Mouse (Mus musculus) heart, embryonic 15.5 days (tissue): ENCODE results near the gene Tmem127. TPM values are rescaled to one million over a fixed set of nuclear protein-coding genes. Genes with fewer than 3 reads are reported as not detected.
"Not testable (repeated sequence)": the region's sequence is repeated elsewhere in the genome, so short reads cannot be mapped to it uniquely, and the experiment has no call there.

ENCODE experiments used
- ATAC-seq: fragments of 200-750 bp; cut with Nextera tagmentation; replicated peaks from 2 replicates; pipeline ENCODE4 v1.8.0; 2017; ENCODE audit warnings: low read depth, moderate TSS enrichment; ENCODE audit not compliant: insufficient number of reproducible peaks, insufficient read depth, low FRiP score
- H3K27ac ChIP-seq: fragments of 300-500 bp; sonication (generic); 2 replicates; pipeline ENCODE4 v1.5.1; 2015; ENCODE audit warnings: mild to moderate bottlenecking, inconsistent platforms
- H3K27me3 ChIP-seq: fragments of 300-500 bp; sonication (generic); 2 replicates; pipeline ENCODE4 v1.6.1; 2015; ENCODE audit warnings: inconsistent platforms
- H3K36me3 ChIP-seq: fragments of 300-500 bp; sonication (generic); 2 replicates; pipeline ENCODE4 v1.6.1; 2015; ENCODE audit warnings: mild to moderate bottlenecking, inconsistent platforms
- H3K4me1 ChIP-seq: fragments of 300-500 bp; sonication (generic); replicated peaks from 2 replicates; pipeline ENCODE4 v1.6.1; 2015; ENCODE audit warnings: inconsistent platforms
- H3K4me2 ChIP-seq: fragments of 300-500 bp; sonication (generic); 2 replicates; pipeline ENCODE4 v1.6.1; 2015; ENCODE audit warnings: inconsistent platforms, mild to moderate bottlenecking, moderate library complexity
- H3K4me3 ChIP-seq: fragments of 300-500 bp; sonication (generic); 2 replicates; pipeline ENCODE4 v1.5.1; 2015; ENCODE audit warnings: mild to moderate bottlenecking, inconsistent platforms
- H3K9ac ChIP-seq: fragments of 300-500 bp; sonication (generic); 2 replicates; pipeline ENCODE4 v1.6.1; 2015; ENCODE audit warnings: mild to moderate bottlenecking, inconsistent platforms
- H3K9me3 ChIP-seq: fragments of 300-500 bp; sonication (generic); replicated peaks from 2 replicates; pipeline ENCODE4 v1.6.1; 2016; ENCODE audit warnings: inconsistent platforms
- WGBS: fragments of 180-500 bp; shearing (Covaris S2); methylation state at CpG from one replicate; pipeline ENCODE4 v1.1.7; 2015; ENCODE audit warnings: mixed read lengths; 5-methylcytosine and 5-hydroxymethylcytosine counted together
- polyA plus RNA-seq: library from polyadenylated mRNA; unstranded; fragments of >200 nt; fragmentation: Nextera tagmentation; extraction: Ambion mirVana; gene quantifications from 2 replicates; pipeline ENCODE4 v1.2.1, GENCODE M21; 2015

Gene Tmem127
- 22.0 and 25.9 TPM in 2 replicates for polyA plus RNA-seq

GRCm38 (mm10) chr2:127247592-127248333 is at the start of gene Tmem127, which contains the start of gene Ciao1:
TSS of gene Tmem127 (plus strand) at chr2:127247908.
TSS of gene Ciao1 (minus strand) at chr2:127247816.
- Histone ChIP-seq H3K27me3 (no peaks in the 10 kb centered on the region), H3K4me2 (peak within 1 kb of the TSS; percentile 96), H3K27ac (peak within 1 kb of the TSS; percentile 82), H3K9ac (peak within 1 kb of the TSS; percentile 93), H3K36me3 (peaks cover 32% of the 10 kb centered on the region), H3K9me3 (no peaks in the 10 kb centered on the region), H3K4me1 (peaks cover 45% of the 10 kb centered on the region), H3K4me3 (peak within 1 kb of the TSS; percentile 97)
- whole genome bisulfite sequencing: under 1% methylated on average over 53 of the region's 53 CpGs
- peak; percentile 98 for ATAC-seq

GRCm38 (mm10) chr2:127204932-127205331 is 42.8 kb upstream of the Tmem127 start:
- Histone ChIP-seq H3K27me3 (no peaks in the 10 kb centered on the region), H3K9me3 (no peaks in the 10 kb centered on the region), H3K4me3 (no peak overlapping the region), H3K9ac (no peak overlapping the region), H3K36me3 (peaks cover 4% of the 10 kb centered on the region), H3K27ac (no peak overlapping the region), H3K4me2 (no peak overlapping the region), H3K4me1 (peaks cover 9% of the 10 kb centered on the region)
- WGBS: 31% methylated on average over 3 of the region's 3 CpGs
- ATAC-seq: no peak

DNA sequence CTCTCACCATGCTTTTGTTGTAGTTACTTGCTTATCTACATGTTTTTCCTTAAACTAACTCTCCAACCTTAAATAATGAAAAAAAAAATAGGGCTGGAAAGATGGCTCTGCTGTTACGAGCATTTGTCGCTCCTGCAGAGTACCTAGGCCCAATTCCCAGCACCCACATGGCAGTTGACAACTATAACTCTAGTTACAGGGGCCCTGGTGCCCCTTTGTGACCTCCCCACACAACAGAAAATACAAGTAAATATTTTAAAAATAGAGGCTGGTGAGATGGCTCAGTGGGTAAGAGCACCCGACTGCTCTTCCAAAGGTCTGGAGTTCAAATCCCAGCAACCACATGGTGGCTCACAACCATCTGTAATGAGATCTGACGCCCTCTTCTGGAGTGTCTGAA is 41.8 kb upstream of the Tmem127 start:
- not testable (repeated sequence) for H3K27me3 ChIP-seq, H3K27ac ChIP-seq, H3K4me2 ChIP-seq, H3K36me3 ChIP-seq, H3K4me3 ChIP-seq, H3K9ac ChIP-seq, H3K9me3 ChIP-seq, H3K4me1 ChIP-seq, ATAC-seq
- 84% methylated on average over 4 of the region's 4 CpGs for WGBS

GRCm38 (mm10) chr2:127206916-127207315 is 40.8 kb upstream of the Tmem127 start:
- Histone ChIP-seq H3K9me3 (no peaks in the 10 kb centered on the region), H3K4me2 (no peak overlapping the region)
- 94% methylated on average over 2 of the region's 2 CpGs for WGBS

DNA sequence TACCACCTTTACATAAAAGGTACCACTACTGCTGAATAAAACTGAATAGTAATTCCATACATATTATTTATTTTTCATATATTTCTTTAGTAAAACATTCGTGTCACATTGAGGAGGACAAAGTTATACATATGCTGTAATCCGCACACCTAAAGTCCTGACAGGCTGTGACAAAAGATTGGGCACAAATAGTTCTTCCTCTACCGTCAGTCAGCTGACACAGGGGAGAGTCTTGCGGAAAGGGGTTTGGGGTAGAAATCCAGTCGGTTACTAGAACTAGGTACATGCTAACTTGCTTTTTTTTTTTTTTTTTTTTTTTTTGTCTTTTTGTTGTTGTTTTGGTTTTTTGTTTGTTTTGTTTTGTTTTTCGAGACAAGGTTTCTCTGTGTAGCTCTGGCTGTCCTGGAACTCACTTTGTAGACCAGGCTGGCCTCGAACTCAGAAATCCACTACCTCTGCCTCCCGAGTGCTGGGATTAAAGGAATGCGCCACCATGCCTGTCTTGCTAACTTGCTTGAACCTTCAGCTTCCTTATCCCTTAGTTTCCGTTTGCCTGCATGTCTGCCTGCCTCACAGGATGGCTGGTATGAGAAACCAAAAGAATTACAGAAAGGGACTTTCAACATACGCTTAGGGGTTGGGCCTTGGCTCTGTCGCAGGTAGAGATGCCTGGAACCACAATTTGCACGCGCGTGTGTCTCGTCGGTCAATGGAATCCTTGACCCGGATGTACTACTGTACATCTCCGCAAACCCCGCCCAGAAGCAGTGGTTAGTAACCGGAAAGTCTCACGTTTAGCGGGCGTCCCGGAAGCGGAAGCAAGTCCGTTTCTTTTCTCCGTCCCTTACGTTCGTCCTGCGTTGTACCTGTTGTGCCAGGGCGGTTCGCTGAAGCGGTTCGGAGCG is 39.9 kb upstream of the Tmem127 start, which contains the start of the genes 1810024B03Rik and Snrnp200:
TSS of gene 1810024B03Rik (minus strand) at position 734 of the 905 bp plus-strand sequence.
TSS of gene Snrnp200 (plus strand) at position 840 of the 905 bp plus-strand sequence.
- Histone ChIP-seq H3K27me3 (no peaks in the 10 kb centered on the region), H3K27ac (peak within 1 kb of the TSS; percentile 71), H3K4me1 (peaks cover 9% of the 10 kb centered on the region), H3K36me3 (peaks cover 24% of the 10 kb centered on the region), H3K9me3 (no peaks in the 10 kb centered on the region), H3K4me3 (peak within 1 kb of the TSS; percentile 86), H3K4me2 (peak within 1 kb of the TSS; percentile 66), H3K9ac (peak within 1 kb of the TSS; percentile 78)
- WGBS: 10% methylated on average over 36 of the region's 36 CpGs
- peak; percentile 98 for ATAC-seq

More at GRCm38 (mm10) chr2:127206916-127207315, 40.8 kb upstream of the Tmem127 start:
- Histone ChIP-seq H3K9ac (no peak overlapping the region), H3K27me3 (no peaks in the 10 kb centered on the region), H3K36me3 (peaks cover 17% of the 10 kb centered on the region), H3K27ac (no peak overlapping the region), H3K4me3 (no peak overlapping the region), H3K4me1 (peaks cover 9% of the 10 kb centered on the region)
- no peak for ATAC-seq

- no peaks in the 10 kb centered on the region for H3K9me3 ChIP-seq
- under 1% methylated on average over 17 of the region's 17 CpGs for WGBS
- peak overlapping the region; percentile 78 for H3K9ac ChIP-seq
- H3K27ac ChIP-seq: peak overlapping the region; percentile 71
- H3K36me3 ChIP-seq: peaks cover 30% of the 10 kb centered on the region
- H3K4me1 ChIP-seq: peaks cover 9% of the 10 kb centered on the region
- peak overlapping the region; percentile 86 for H3K4me3 ChIP-seq
- H3K27me3 ChIP-seq: no peaks in the 10 kb centered on the region
- no peak for ATAC-seq
- peak overlapping the region; percentile 66 for H3K4me2 ChIP-seq
These were observed 39.3 kb upstream of the Tmem127 start for GRCm38 (mm10) chr2:127208452-127208769.

GRCm38 (mm10) chr2:127210701-127211100 is 37.0 kb upstream of the Tmem127 start:
- H3K9ac ChIP-seq: no peak overlapping the region
- no peak overlapping the region for H3K4me3 ChIP-seq
- peaks cover 9% of the 10 kb centered on the region for H3K4me1 ChIP-seq
- no peak overlapping the region for H3K27ac ChIP-seq
- 92% methylated on average over 11 of the region's 11 CpGs for WGBS
- no peaks in the 10 kb centered on the region for H3K9me3 ChIP-seq
- H3K4me2 ChIP-seq: no peak overlapping the region
- no peak for ATAC-seq
- H3K36me3 ChIP-seq: peaks cover 52% of the 10 kb centered on the region
- no peaks in the 10 kb centered on the region for H3K27me3 ChIP-seq

DNA sequence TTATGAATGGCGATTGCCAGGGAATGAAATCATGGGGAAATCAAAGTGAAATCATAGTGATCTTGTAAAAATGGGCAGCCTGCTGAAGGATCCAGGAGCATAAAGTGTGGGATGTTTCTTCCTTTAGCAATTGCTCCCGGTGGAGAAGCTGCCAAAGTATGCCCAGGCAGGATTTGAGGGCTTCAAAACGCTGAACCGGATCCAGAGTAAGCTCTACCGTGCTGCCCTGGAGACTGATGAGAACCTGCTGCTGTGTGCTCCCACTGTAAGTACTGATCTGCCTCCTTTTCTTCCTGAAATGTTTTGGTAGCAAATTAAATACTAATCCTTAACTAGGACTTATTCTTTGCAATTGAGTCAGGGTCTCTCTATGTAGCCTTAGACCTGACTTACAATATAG is 30.0 kb upstream of the Tmem127 start:
- peaks cover 94% of the 10 kb centered on the region for H3K36me3 ChIP-seq
- no peaks in the 10 kb centered on the region for H3K27me3 ChIP-seq
- no peak overlapping the region for H3K27ac ChIP-seq
- WGBS: 97% methylated on average over 5 of the region's 5 CpGs
- ATAC-seq: no peak
- H3K4me2 ChIP-seq: no peak overlapping the region
- no peak overlapping the region for H3K9ac ChIP-seq
- no peaks in the 10 kb centered on the region for H3K9me3 ChIP-seq
- no peaks in the 10 kb centered on the region for H3K4me1 ChIP-seq
- no peak overlapping the region for H3K4me3 ChIP-seq

- Histone ChIP-seq H3K9ac (no peak overlapping the region), H3K4me1 (no peaks in the 10 kb centered on the region), H3K27ac (no peak overlapping the region), H3K27me3 (no peaks in the 10 kb centered on the region), H3K9me3 (no peaks in the 10 kb centered on the region), H3K4me2 (no peak overlapping the region), H3K4me3 (no peak overlapping the region), H3K36me3 (peaks cover 95% of the 10 kb centered on the region)
- WGBS: 92% methylated on average over 3 of the region's 3 CpGs
- ATAC-seq: no peak
These were observed 22.4 kb upstream of the Tmem127 start for GRCm38 (mm10) chr2:127225261-127225660.

- Histone ChIP-seq H3K4me2 (peak overlapping the region; percentile 3; the same call in 1 of the 2 replicates), H3K27me3 (no peaks in the 10 kb centered on the region), H3K4me3 (no peak overlapping the region), H3K9ac (no peak overlapping the region), H3K4me1 (peaks cover 10% of the 10 kb centered on the region), H3K36me3 (peaks cover 92% of the 10 kb centered on the region), H3K9me3 (no peaks in the 10 kb centered on the region), H3K27ac (peak overlapping the region; percentile 67)
- peak; percentile 43; the same call in 1 of the 2 replicates for ATAC-seq
- 68% methylated on average over 11 of the region's 11 CpGs for WGBS
These were observed 9.7 kb upstream of the Tmem127 start for GRCm38 (mm10) chr2:127237897-127238610.

DNA sequence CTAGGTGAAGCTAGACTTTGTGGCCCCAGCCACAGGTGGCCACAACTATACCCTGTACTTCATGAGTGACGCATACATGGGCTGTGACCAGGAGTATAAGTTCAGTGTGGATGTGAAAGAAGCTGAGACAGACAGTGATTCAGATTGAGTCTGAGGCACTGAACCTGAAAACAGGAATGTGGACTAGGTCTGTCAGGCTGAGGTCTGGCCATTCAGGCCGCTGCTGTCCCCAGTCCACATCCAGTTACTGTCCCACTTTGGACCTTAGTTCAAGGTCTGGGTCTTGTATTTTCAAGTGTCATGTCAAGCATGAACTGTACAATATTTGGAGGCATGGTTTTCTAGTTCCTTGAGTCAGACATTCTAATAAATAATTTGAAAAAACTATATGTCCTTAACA is 7.6 kb upstream of the Tmem127 start:
- no peaks in the 10 kb centered on the region for H3K27me3 ChIP-seq
- no peak overlapping the region for H3K4me3 ChIP-seq
- no peak overlapping the region for H3K27ac ChIP-seq
- H3K36me3 ChIP-seq: peaks cover 87% of the 10 kb centered on the region
- 94% methylated on average over 2 of the region's 2 CpGs for WGBS
- no peak overlapping the region for H3K9ac ChIP-seq
- ATAC-seq: no peak
- no peak overlapping the region for H3K4me2 ChIP-seq
- H3K4me1 ChIP-seq: peaks cover 10% of the 10 kb centered on the region
- no peaks in the 10 kb centered on the region for H3K9me3 ChIP-seq
